Mouse (Mus musculus) thymus, adult 2 months (tissue): ENCODE results near the gene Slc35f1.

Source experiments
- CTCF ChIP-seq: fragments of 200-500 bp; IDR thresholded peaks from 2 replicates; pipeline ENCODE4 v1.5.1; 2012; ENCODE audit warnings: mild to moderate bottlenecking, control low read depth, low read length, moderate library complexity, borderline replicate concordance; ENCODE audit not compliant: control insufficient read depth, poor library complexity, insufficient read depth; ENCODE audit errors: extremely low read depth
- POLR2A ChIP-seq: fragments of 200-500 bp; IDR thresholded peaks from 2 replicates; pipeline ENCODE4 v1.6.1; 2012; ENCODE audit warnings: mild to moderate bottlenecking, low read length, control low read depth, moderate library complexity; ENCODE audit not compliant: control insufficient read depth, poor library complexity, insufficient read depth; ENCODE audit errors: extremely low read depth

DNA sequence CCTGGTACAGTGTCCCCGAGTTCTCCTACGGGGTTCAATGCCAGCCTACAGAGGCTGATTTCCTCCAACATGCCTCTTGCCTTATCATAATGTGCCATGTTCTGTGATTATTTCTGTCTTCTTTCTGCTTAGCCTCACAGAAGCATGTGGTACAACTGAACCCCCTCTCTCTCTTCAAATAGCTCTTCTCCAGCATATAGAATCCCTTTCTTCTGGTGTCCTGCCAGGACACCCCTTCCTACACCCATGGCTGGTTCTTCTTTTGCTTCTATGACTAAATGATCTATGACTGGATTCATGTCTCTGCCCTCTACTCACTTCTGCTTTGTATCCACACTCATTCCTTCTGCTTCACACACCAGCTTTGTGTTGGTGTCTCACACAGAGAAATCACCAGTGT, 430.3 kb downstream of the Slc35f1 start:
- TF ChIP-seq CTCF (no peak), POLR2A (no peak)
